Mouse (Mus musculus): ENCODE data around the gene Papss1. TPM values are rescaled to one million over a fixed set of nuclear protein-coding genes. Genes with fewer than 3 reads are reported as not detected.

Gene Papss1
- polyA plus RNA-seq, 1 experiment from 2014 or later: 150 TPM

Other genes starting within 250 kb of the Papss1 start
- 15.3 and 15.8 TPM in 2 replicates for gene Sgms2, start 73.4 kb upstream of the Papss1 start, polyA plus RNA-seq (2015; fragmentation: Nextera tagmentation; extraction: Ambion mirVana)

Data from intestine, embryonic 15.5 days (tissue).